Mouse (Mus musculus): Measurements from ENCODE around the gene Anks1b. TPM values are rescaled to one million over a fixed set of nuclear protein-coding genes. Genes with fewer than 3 reads are reported as not detected.

The Anks1b gene
- total and polyA plus RNA-seq, 3 experiments: not detected

DNA sequence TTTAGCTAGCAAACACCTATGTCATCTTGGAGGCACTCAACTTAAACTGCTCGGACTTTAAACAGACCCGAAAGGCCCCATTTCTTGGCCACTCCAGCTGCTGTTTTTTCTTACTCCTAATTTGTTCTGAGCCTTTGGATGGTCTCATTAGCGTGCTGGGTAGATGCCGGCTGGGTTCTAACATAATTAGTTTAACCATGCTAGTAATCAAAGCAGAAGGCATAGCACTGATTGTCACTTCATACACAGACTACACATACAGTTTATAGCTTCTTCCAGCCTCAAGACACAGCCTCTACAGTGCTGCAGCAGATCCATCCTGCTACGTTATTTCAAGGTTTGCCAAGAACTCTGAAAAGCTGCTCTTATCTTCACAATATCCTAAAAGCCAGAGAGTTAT lies 1120.6 kb downstream of the Anks1b start:
- peaks cover 0 to 3% of the 10 kb centered on the region in 2 experiments; a peak in 1 of 4 replicates for H3K36me3 ChIP-seq (ENCODE audit: control insufficient read depth in 1 of 2, insufficient read depth in 2 of 2, low read length in 2 of 2)
- no peak overlapping the region for H3K27ac ChIP-seq (ENCODE audit: control insufficient read depth, low read depth, low read length)
- TF ChIP-seq EP300 (IDR thresholded peaks at IDR 0.05; ENCODE audit: low read depth in 1 of 2, low read length in 2 of 2): no peak
- TF ChIP-seq ZKSCAN1 (IDR thresholded peaks at IDR 0.05; ENCODE audit: low read depth, low read length): no peak
- no peak for TF ChIP-seq HCFC1 (IDR thresholded peaks at IDR 0.05; ENCODE audit: low read depth, low read length)
- no peak for TF ChIP-seq MAZ (IDR thresholded peaks at IDR 0.05; ENCODE audit: low read depth, low read length)
- TF ChIP-seq E2F4 (IDR thresholded peaks at IDR 0.05; ENCODE audit: borderline replicate concordance, low read depth, low read length): no peak
- TF ChIP-seq POLR2AphosphoS5 (IDR thresholded peaks at IDR 0.05; ENCODE audit: borderline replicate concordance, low read depth, low read length): no peak
- no peak for TF ChIP-seq GATA1 (IDR thresholded peaks at IDR 0.05; ENCODE audit: low read depth, low read length)
- TF ChIP-seq ZNF384 (IDR thresholded peaks at IDR 0.05; ENCODE audit: low read depth, low read length): no peak
- no peak for TF ChIP-seq JUND (IDR thresholded peaks at IDR 0.05; ENCODE audit: low read depth, low read length)
- TF ChIP-seq SMC3 (IDR thresholded peaks at IDR 0.05; ENCODE audit: low read depth, low read length): no peak
- no peak for TF ChIP-seq RAD21 (IDR thresholded peaks at IDR 0.05; ENCODE audit: low read depth, low read length)
- no peak for TF ChIP-seq CTCF (IDR thresholded peaks at IDR 0.05 in 2 of 3, conservative IDR thresholded peaks at IDR 0.05 in 1 of 3; ENCODE audit: control insufficient read depth in 1 of 3, insufficient read depth in 1 of 3, low read depth in 2 of 3, low read length in 3 of 3, poor library complexity in 1 of 3, severe bottlenecking in 1 of 3)
- no peak for TF ChIP-seq USF2 (IDR thresholded peaks at IDR 0.05; ENCODE audit: borderline replicate concordance in 1 of 2, insufficient read depth in 1 of 2, low read depth in 1 of 2, low read length in 2 of 2)
- no peak for TF ChIP-seq NRF1 (IDR thresholded peaks at IDR 0.05; ENCODE audit: insufficient read depth, low read depth, low read length, poor library complexity, severe bottlenecking)
- TF ChIP-seq BHLHE40 (IDR thresholded peaks at IDR 0.05; ENCODE audit: borderline replicate concordance, low read depth, low read length): no peak
- no peak for TF ChIP-seq TCF12 (IDR thresholded peaks at IDR 0.05; ENCODE audit: low read depth, low read length)
- TF ChIP-seq ZC3H11A (IDR thresholded peaks at IDR 0.05; ENCODE audit: low read depth, low read length): no peak
- no peak for DNase-seq (ENCODE audit: low read depth, low spot score)
- H3K9ac ChIP-seq (ENCODE audit: control insufficient read depth, low read depth, low read length, poor library complexity, severe bottlenecking): no peak overlapping the region
- H3K79me2 ChIP-seq (ENCODE audit: control insufficient read depth, insufficient read depth, low read length, poor library complexity): no peaks in the 10 kb centered on the region
- H3K27me3 ChIP-seq (ENCODE audit: control insufficient read depth in 1 of 2, insufficient read depth in 2 of 2, low read length in 2 of 2): no peaks in the 10 kb centered on the region
- no peaks in the 10 kb centered on the region for H3K9me3 ChIP-seq (replicated peaks; ENCODE audit: insufficient read depth, low read length)
- no peaks in the 10 kb centered on the region for H3K4me1 ChIP-seq (ENCODE audit: control insufficient read depth in 1 of 2, insufficient read depth in 2 of 2, low read length in 2 of 2)
- no peak overlapping the region for H3K4me3 ChIP-seq (ENCODE audit: control insufficient read depth in 1 of 2, insufficient read depth in 1 of 2, low read depth in 2 of 2, low read length in 2 of 2)

DNA sequence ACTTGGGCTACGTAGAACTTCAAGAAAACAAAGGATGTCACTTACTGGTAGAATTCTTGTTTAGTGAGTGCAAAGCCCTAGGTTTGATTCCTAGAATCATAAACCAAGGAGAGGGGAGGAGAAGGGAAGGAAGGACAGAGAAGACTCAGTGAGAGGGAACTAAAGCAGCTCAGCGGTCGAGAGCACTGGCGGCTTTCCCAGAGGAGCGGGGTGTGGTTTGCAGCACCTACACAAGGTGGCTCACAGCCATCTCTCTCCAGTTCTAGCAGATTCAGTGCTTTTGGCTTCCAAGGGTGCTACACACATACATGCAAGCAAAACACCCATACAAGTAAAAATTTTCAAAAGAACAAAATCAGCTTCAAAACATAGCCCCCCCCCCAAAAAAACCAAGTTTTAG lies 1126.6 kb downstream of the Anks1b start:
- no peak overlapping the region for H3K27ac ChIP-seq (ENCODE audit: control insufficient read depth, low read depth, low read length)
- TF ChIP-seq POLR2AphosphoS5 (IDR thresholded peaks at IDR 0.05; ENCODE audit: borderline replicate concordance, low read depth, low read length): no peak
- no peak for TF ChIP-seq SIN3A (IDR thresholded peaks at IDR 0.05; ENCODE audit: low read length)
- no peak for TF ChIP-seq MXI1 (IDR thresholded peaks at IDR 0.05; ENCODE audit: low read depth, low read length)
- TF ChIP-seq USF1 (IDR thresholded peaks at IDR 0.05; ENCODE audit: low read depth, low read length): no peak
- no peak for TF ChIP-seq RAD21 (IDR thresholded peaks at IDR 0.05; ENCODE audit: low read depth, low read length)
- no peak for TF ChIP-seq SMC3 (IDR thresholded peaks at IDR 0.05; ENCODE audit: low read depth, low read length)
- TF ChIP-seq KAT2A (conservative IDR thresholded peaks at IDR 0.05; ENCODE audit: low read depth, low read length): no peak
- H3K36me3 ChIP-seq (ENCODE audit: control insufficient read depth in 1 of 2, insufficient read depth in 2 of 2, low read length in 2 of 2): peaks cover 0 to 4% of the 10 kb centered on the region in 2 experiments; a peak in 2 of 4 replicates
- H3K9ac ChIP-seq (ENCODE audit: control insufficient read depth, low read depth, low read length, poor library complexity, severe bottlenecking): no peak overlapping the region
- no peaks in the 10 kb centered on the region for H3K4me1 ChIP-seq (ENCODE audit: control insufficient read depth in 1 of 2, insufficient read depth in 2 of 2, low read length in 2 of 2)
- no peaks in the 10 kb centered on the region for H3K79me2 ChIP-seq (ENCODE audit: control insufficient read depth, insufficient read depth, low read length, poor library complexity)
- no peaks in the 10 kb centered on the region for H3K9me3 ChIP-seq (replicated peaks; ENCODE audit: insufficient read depth, low read length)
- H3K4me3 ChIP-seq (ENCODE audit: control insufficient read depth in 1 of 2, insufficient read depth in 1 of 2, low read depth in 2 of 2, low read length in 2 of 2): no peak overlapping the region
- no peaks in the 10 kb centered on the region for H3K27me3 ChIP-seq (ENCODE audit: control insufficient read depth in 1 of 2, insufficient read depth in 2 of 2, low read length in 2 of 2)
- peak; percentile 17 for DNase-seq (ENCODE audit: low read depth, low spot score)
